Mouse (Mus musculus) intestine, embryonic 14.5 days (tissue): ENCODE results near the gene Cuedc1. TPM values are rescaled to one million over a fixed set of nuclear protein-coding genes. Genes with fewer than 3 reads are reported as not detected.

Experiments
- ATAC-seq: fragments of 200-750 bp; cut with Nextera tagmentation; replicated peaks from 2 replicates; pipeline ENCODE4 v1.8.0; 2017; ENCODE audit warnings: low read depth, moderate number of reproducible peaks, moderate TSS enrichment, moderate library complexity; ENCODE audit not compliant: low FRiP score, low TSS enrichment
- DNase-seq: peaks from one replicate; pipeline ENCODE4 v3.0.0-alpha.2; 2018; ENCODE audit warnings: low spot score
- H3K27ac ChIP-seq: fragments of 300-500 bp; sonication (generic); 2 replicates; pipeline ENCODE4 v1.5.1; 2014; ENCODE audit warnings: low read depth, mild to moderate bottlenecking, control low read depth
- H3K27me3 ChIP-seq: fragments of 300-500 bp; sonication (generic); replicated peaks from 2 replicates; pipeline ENCODE4 v1.6.1; 2014; ENCODE audit warnings: low read length, control low read depth; ENCODE audit not compliant: control insufficient read depth, insufficient read depth
- H3K36me3 ChIP-seq: fragments of 300-500 bp; sonication (generic); 2 replicates; pipeline ENCODE4 v1.6.1; 2014; ENCODE audit warnings: low read length, control low read depth; ENCODE audit not compliant: control insufficient read depth, insufficient read depth
- H3K4me1 ChIP-seq: fragments of 300-500 bp; sonication (generic); replicated peaks from 2 replicates; pipeline ENCODE4 v1.6.1; 2014; ENCODE audit warnings: low read length, control low read depth, mixed read lengths; ENCODE audit not compliant: control insufficient read depth, insufficient read depth
- H3K4me2 ChIP-seq: fragments of 300-500 bp; sonication (generic); 2 replicates; pipeline ENCODE4 v1.6.1; 2014; ENCODE audit warnings: low read length
- H3K4me3 ChIP-seq: fragments of 300-500 bp; sonication (generic); 2 replicates; pipeline ENCODE4 v1.5.1; 2014; ENCODE audit warnings: low read depth, low read length, control low read depth, mixed read lengths
- H3K9ac ChIP-seq: fragments of 300-500 bp; sonication (generic); 2 replicates; pipeline ENCODE4 v1.6.1; 2014; ENCODE audit warnings: mild to moderate bottlenecking, low read length
- H3K9me3 ChIP-seq: fragments of 300-500 bp; sonication (generic); 2 replicates; pipeline ENCODE4 v1.6.1; 2016; ENCODE audit warnings: low read length, control low read depth; ENCODE audit not compliant: control insufficient read depth
- WGBS: fragments of 180-500 bp; shearing (Covaris S2); extraction: QIAGEN DNeasy Blood & Tissue Kit; methylation state at CpG from one replicate; pipeline ENCODE4 v1.1.7; 2014; 5-methylcytosine and 5-hydroxymethylcytosine counted together
- polyA plus RNA-seq: library from polyadenylated mRNA; unstranded; fragments of >200 nt; fragmentation: Nextera tagmentation; extraction: Ambion mirVana; gene quantifications from 2 replicates; pipeline ENCODE4 v1.2.1, GENCODE M21; 2014

Gene Cuedc1
- polyA plus RNA-seq, 1 experiment from 2014 or later, result 16.7 TPM

- Histone ChIP-seq H3K4me3 (no peak overlapping the region), H3K27ac (no peak overlapping the region), H3K36me3 (no peaks in the 10 kb centered on the region), H3K4me2 (no peak overlapping the region), H3K27me3 (no peaks in the 10 kb centered on the region), H3K9me3 (no peaks in the 10 kb centered on the region), H3K4me1 (no peaks in the 10 kb centered on the region), H3K9ac (no peak overlapping the region)
- DNase-seq (no peak), ATAC-seq (no peak)
- WGBS, result 87% methylated on average over 15 of the region's 15 CpGs
Measured at GRCm38 (mm10) chr11:88221929-88222475, 124.1 kb downstream of the Cuedc1 start.

GRCm38 (mm10) chr11:88227001-88227957, 129.4 kb downstream of the Cuedc1 start:
- ATAC-seq (no peak), DNase-seq (no peak)
- WGBS, result 93% methylated on average over 17 of the region's 17 CpGs
- Histone ChIP-seq H3K36me3 (no peaks in the 10 kb centered on the region), H3K9ac (no peak overlapping the region), H3K9me3 (no peaks in the 10 kb centered on the region), H3K4me1 (no peaks in the 10 kb centered on the region), H3K27me3 (no peaks in the 10 kb centered on the region), H3K4me3 (no peak overlapping the region), H3K4me2 (no peak overlapping the region), H3K27ac (no peak overlapping the region)

GRCm38 (mm10) chr11:88231213-88231790, 133.4 kb downstream of the Cuedc1 start:
- Histone ChIP-seq H3K27me3 (no peaks in the 10 kb centered on the region), H3K9me3 (no peaks in the 10 kb centered on the region), H3K4me3 (no peak overlapping the region), H3K36me3 (no peaks in the 10 kb centered on the region), H3K9ac (no peak overlapping the region), H3K4me1 (peaks cover 20% of the 10 kb centered on the region), H3K4me2 (no peak overlapping the region), H3K27ac (no peak overlapping the region)
- ATAC-seq (no peak), DNase-seq (no peak)
- WGBS, result 75% methylated on average over 4 of the region's 4 CpGs

- Histone ChIP-seq H3K4me3 (no peak overlapping the region), H3K27ac (0 out of 2 replicates have a peak overlapping the region, but pooled peaks have one; percentile 51), H3K36me3 (no peaks in the 10 kb centered on the region), H3K27me3 (no peaks in the 10 kb centered on the region), H3K9me3 (no peaks in the 10 kb centered on the region), H3K4me1 (peaks cover 20% of the 10 kb centered on the region), H3K4me2 (peak overlapping the region; percentile 15; the same call in 1 of the 2 replicates), H3K9ac (no peak overlapping the region)
- DNase-seq (no peak), ATAC-seq (no peak)
- 46% methylated on average over 17 of the region's 17 CpGs for WGBS
Measured at GRCm38 (mm10) chr11:88233528-88234427, 135.9 kb downstream of the Cuedc1 start.

GRCm38 (mm10) chr11:88234789-88235188, 136.9 kb downstream of the Cuedc1 start:
- Histone ChIP-seq H3K4me2 (no peak overlapping the region), H3K27ac (no peak overlapping the region), H3K4me1 (peaks cover 20% of the 10 kb centered on the region), H3K36me3 (no peaks in the 10 kb centered on the region), H3K27me3 (no peaks in the 10 kb centered on the region), H3K9me3 (no peaks in the 10 kb centered on the region), H3K4me3 (no peak overlapping the region), H3K9ac (no peak overlapping the region)
- ATAC-seq (no peak), DNase-seq (no peak)
- 31% methylated on average over 4 of the region's 4 CpGs for WGBS

GRCm38 (mm10) chr11:88235221-88236203, 137.7 kb downstream of the Cuedc1 start:
- WGBS, result 10% methylated on average over 23 of the region's 23 CpGs
- peak; percentile 74 for DNase-seq
- no peaks in the 10 kb centered on the region for H3K36me3 ChIP-seq
- H3K27ac ChIP-seq, result peak overlapping the region; percentile 64
- H3K4me3 ChIP-seq, result peak overlapping the region; percentile 16; the same call in 1 of the 2 replicates
- peak; percentile 63 for ATAC-seq
- no peaks in the 10 kb centered on the region for H3K9me3 ChIP-seq
- peaks cover 20% of the 10 kb centered on the region for H3K4me1 ChIP-seq
- no peaks in the 10 kb centered on the region for H3K27me3 ChIP-seq
- H3K9ac ChIP-seq, result 0 out of 2 replicates have a peak overlapping the region, but pooled peaks have one; percentile 8
- H3K4me2 ChIP-seq, result peak overlapping the region; percentile 46

- Histone ChIP-seq H3K27ac (no peak overlapping the region), H3K4me3 (no peak overlapping the region), H3K4me1 (peaks cover 16% of the 10 kb centered on the region), H3K4me2 (no peak overlapping the region), H3K27me3 (no peaks in the 10 kb centered on the region), H3K36me3 (no peaks in the 10 kb centered on the region), H3K9ac (no peak overlapping the region), H3K9me3 (no peaks in the 10 kb centered on the region)
- no peak for DNase-seq
- 88% methylated on average over 10 of the region's 10 CpGs for WGBS
- no peak for ATAC-seq
Measured at GRCm38 (mm10) chr11:88240275-88240674, 142.4 kb downstream of the Cuedc1 start.
